Mouse (Mus musculus) embryo, embryonic 10.5 days (tissue): Measurements from ENCODE around the gene Gapt.
"Not testable (repeated sequence)": the region's sequence is repeated elsewhere in the genome, so short reads cannot be mapped to it uniquely, and the experiment has no call there.

Experiments
- DNase-seq: peaks from one replicate; pipeline ENCODE4 v3.0.0-alpha.2; 2015; ENCODE audit warnings: low spot score

The Gapt gene

DNA sequence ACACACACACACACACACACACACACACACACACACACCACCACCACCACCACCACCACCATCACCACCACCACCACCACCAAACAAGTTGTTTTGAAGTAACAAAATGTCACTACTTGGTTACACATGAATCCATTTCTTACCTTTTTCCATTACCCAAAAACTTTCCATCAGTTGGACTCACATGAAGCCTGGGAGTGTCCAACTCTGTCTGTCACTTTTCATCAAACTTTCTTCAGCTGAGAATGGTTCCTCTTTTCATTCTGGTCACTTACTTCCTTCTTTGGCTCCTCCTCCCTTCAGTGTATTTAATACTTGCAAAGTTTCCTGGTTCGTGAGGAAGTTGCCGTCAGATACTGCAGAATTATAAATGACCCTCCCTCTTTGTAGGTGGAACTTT is at the start of gene Gapt:
Gene Gapt, minus strand, starts transcription at position 259 of the 400 bp plus-strand sequence.
- no peak for DNase-seq

DNA sequence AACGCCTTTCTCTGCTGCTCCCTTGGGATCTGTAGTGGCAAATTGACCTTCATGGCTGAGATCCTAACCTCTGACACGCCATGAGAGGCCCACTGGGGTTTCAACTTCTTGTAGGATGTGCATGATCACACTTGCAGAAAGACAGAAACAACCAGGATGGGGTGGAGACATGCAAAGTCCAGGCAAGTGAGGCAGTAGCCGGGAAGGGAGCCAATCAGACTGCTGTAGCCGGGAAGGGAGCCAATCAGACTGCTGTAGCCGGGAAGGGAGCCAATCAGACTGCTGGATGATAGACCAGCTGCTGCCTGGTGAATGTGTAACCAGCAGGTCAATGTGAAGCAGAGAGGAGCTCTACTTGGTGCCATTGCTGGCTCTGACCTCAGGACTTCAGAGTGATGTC is 49.2 kb upstream of the Gapt start:
- DNase-seq = no peak

DNA sequence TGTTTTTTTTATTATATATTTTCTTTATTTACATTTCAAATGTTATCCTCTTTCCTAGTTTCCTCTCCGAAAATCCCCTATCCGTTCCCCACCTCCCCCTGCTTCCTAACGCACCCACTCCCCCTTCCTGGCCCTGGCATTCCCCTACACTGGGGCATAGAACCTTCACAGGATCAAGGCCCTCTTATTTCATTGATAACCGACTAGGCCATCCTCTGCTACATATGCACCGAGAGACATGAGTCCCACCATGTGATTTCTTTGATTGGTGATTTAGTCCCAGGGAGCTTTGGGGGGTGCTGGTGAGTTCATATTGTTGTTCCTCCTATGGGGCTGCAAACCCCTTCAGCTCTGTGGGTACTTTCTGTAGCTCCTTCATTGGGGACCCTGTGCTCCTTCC is 47.7 kb upstream of the Gapt start:
- not testable (repeated sequence) for DNase-seq

DNA sequence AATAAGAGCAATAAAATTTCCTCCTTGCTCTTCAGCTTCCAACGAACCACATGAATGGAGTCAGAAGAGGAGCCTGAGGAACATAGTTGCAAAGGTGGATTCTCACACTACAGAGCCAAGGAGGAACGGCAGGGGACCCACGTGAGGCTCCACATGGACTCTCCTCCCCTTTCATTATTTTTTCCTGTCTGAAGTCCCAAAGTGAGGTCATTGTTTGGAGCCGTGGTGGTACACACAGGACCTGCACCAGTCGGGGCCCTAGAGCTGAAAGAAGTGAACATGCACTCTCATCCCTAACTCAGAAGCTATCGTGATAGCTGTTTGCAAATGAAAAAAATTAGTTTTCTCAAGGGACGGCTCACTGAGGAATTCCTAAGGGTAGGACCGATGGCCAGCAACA is 47.1 kb upstream of the Gapt start:
- DNase-seq = no peak

DNA sequence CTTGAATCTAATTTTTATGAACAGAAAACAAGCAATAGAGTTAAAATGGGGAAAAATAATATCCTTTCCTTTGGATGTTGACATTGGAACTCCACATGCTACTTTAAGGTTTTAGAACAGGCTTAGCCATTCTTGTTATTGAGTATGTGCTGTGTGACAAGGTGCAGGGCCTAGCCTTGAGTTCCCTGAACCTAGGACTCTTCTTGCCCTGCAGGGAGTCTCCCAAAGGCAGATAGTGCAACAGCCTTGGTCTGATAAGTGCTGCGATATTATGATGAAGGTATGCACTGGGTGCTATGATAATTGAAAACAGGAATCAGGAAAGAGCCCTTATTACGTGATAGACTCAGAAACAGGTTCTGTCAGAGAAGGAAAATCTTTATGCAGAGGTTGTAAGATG is 44.9 kb upstream of the Gapt start:
- no peak for DNase-seq

DNA sequence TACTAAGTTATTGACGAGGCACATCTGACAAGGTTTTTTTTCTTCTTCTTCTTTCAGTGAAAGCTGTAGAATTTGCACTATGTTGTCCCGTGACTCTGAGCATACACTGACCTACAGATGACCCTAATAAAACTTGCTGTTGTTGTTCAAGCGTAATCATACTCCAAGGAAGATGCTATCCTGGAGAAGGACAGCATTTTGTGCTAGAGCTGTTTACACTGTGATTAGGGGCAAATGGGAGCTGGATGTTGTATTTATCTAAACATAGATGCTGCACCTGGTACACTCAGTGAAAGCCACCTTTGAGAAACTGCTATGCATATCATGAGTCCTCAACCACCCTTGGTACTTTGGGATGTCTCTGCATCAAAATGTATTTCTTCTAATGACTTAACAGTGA is 44.4 kb upstream of the Gapt start:
- DNase-seq = no peak

DNA sequence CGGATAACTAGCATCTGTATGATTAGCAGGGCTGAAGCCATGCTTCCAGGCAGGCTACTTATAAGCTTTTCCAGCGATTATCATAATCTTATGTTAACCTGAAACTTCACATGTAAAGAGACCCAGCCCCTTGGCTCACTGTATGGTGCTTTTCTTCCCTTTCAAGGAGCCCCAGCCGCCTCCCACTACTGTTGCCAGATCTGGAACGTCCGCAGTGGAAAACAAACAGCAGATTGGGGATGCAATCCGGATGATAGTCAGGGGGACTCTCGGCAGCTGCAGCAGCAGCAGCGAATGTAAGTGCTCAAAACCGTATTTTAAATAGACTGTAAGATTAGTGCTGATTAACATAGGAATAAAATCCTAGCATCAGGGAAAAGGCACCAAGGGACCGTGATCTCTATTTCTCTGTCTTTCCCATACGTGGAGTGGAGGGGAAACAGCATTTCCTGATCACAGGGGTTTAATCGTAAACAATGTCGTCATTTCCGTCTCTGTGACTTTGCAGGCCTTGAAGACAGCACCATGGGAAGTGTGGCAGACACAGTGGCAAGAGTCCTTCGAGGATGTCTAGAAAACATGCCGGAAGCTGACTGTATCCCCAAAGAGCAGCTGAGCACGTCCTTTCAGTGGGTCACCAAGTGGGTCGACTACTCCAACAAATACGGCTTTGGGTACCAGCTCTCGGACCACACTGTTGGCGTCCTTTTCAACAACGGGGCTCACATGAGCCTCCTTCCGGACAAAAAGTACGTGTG is 41.7 kb upstream of the Gapt start:
- DNase-seq = no peak

DNA sequence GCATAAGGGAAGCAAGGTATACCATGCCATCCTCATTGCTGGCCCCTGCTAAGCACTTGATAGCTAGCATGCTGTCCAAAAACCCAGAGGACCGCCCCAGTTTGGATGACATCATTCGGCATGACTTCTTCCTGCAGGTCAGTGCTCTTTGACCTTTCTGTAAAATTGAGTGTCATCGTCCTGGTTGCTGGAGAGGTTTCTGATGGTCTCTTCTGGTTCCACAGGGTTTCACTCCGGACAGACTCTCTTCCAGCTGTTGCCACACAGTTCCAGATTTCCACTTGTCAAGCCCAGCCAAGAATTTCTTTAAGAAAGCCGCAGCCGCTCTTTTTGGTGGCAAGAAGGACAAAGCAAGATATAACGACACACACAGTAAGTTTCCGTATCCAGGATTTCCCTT is 40.8 kb upstream of the Gapt start:
- DNase-seq = no peak

DNA sequence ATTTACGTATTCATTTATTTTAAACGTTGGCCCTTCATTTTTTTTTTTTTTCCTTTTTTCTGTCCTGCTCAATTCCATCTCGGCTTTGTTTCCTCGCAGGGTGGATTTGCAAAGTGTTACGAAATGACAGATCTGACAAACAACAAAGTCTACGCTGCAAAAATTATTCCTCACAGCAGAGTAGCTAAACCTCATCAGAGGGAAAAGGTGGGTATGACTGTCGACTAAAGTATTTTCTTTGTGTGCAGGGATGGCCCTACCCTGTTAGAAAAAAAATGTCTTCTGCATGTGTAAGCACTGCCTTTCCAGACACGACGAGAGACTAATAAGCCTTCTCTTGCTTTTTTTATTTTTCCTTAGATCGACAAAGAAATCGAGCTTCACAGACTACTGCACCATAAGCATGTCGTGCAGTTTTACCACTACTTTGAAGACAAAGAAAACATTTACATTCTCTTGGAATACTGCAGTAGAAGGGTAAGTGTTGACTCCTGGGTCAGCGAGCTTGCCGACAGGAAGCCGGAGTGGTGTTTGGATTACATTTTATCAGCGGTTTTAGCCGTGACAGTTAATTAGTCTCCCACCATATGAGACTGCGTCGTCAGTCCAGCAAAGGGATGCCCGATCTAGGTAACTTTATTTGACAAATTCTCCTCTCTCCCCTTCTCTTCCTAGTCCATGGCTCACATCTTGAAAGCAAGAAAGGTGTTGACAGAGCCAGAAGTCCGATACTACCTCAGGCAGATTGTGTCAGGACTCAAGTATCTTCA is 39.1 kb upstream of the Gapt start:
- DNase-seq = peak; percentile 53

DNA sequence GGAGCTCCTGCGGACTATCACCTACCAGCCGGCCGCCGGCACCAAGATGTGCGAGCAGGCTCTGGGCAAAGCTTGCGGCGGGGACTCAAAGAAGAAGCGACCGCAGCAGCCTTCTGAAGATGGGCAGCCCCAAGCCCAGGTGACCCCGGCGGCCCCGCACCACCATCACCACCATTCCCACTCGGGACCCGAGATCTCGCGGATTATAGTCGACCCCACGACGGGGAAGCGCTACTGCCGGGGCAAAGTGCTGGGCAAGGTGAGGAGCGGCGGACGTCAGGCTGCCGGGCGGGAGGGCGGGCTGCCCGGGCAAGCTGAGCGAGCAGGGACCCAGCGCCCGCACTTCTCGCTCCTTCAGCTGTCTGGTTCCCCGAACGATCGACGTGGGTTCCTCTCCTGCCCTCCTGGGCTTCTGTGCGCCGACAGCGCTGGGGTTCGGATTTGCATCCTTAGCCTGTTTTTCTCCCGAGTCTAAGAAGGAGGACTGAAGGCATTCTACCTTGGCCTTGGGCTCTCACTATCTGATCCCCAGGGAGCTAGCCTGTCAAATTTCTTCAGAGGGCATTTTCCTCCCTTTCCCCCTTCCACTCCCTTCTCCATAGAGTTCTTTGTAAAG is 38.3 kb upstream of the Gapt start:
- peak; percentile 59 for DNase-seq

DNA sequence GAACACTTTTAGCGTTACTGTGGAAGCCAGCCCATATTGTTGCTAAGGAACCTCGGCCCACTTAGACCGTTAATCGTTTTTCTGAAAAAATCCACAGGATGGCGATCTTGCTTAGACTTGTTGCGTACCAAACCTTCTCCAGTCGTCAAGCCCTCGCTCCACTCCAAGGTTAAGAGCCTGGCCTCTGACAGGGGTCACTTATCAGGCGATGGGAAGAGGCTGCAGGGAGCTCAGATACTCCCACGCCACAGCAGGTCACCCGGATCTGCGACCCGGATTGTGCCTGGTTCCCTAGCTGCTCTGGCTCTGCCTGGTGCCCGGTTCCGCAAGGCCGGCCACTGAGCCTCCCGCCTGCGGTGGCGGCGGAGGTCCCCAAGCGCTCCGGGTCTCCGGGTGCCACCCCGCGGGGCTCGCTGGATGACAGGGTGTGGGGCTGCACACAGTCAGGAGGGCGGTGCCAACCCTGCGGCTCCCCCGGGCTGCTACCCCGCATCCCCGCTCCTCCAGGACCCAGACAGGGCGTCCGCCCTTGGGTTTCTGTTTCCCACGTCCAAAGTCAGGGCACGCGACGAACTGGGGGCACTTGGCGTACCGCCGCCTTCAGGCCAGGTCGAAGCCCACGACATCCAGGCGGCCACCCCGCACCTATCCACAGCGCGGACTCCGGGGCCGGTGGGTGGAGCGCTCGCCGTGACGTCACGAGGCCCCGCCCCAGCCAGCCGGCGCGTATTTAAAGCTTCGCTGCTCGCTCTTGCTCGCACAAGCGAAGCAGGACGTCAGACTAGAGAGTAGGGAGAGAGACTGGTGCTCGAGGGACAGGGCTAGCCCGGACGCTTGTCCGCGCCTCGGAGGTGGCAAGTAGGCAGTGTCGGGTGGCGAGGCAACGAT is 37.5 kb upstream of the Gapt start, which contains the start of gene Plk2:
Gene Plk2, plus strand, starts transcription at position 756 of the 888 bp plus-strand sequence.
- peak; percentile 95 for DNase-seq

DNA sequence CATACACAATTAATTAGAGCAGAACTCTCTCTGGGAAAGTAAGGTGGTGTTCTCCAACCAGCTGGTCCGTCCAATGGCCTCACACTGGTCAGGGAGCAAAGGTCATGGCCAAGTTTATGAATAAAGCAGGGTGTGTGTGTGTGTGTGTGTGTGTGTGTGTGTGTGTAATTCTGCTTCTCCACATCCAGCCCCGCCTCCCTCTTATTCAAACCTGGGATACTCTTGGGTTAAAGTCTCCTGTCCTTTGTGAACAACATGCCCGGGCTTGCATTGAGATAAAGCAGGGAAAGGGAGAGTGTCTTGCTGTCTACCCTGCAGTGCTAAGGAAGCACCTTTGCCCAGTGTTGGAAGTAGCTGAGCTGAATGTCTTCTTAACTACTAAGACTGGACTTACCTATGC is 35.6 kb upstream of the Gapt start:
- DNase-seq = no peak

DNA sequence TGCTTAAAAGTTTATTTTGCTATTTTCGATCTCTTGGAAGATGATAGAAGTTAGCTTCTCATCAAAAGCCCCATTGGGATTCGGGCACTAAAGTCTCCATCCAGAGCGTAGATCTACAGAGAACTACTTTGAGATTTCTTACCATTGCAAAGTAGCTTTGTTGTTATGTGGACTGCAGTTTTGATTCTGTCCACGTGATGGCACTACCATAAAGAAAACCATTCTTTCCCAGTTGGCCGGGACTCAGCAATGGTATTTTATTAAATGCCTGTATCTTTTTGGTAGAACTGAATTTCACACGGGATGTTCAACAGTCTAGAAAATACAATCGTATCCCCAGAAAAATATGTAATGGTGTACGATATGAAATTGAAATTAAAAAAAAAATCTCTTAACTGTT is 35.2 kb upstream of the Gapt start:
- DNase-seq = peak; percentile 88

DNA sequence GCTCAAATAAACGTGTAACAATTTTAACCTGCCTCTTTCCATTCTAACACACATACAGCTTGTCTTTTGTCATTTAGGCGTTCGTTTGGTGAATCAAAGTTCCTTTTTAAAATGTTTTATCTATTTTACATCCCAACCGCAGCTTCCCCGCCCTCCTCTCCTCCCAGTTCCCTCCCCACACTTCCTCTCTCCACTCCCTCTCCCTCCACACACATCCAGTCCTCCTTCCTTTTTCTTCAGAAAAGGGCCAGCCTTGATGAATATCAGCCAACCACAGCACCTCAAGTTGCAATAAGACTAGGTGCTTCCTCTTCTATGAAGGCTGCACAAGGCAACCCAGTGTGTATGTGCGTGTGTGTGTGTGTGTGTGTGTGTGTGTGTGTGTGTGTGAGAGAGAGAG is 27.5 kb upstream of the Gapt start:
- DNase-seq = no peak

DNA sequence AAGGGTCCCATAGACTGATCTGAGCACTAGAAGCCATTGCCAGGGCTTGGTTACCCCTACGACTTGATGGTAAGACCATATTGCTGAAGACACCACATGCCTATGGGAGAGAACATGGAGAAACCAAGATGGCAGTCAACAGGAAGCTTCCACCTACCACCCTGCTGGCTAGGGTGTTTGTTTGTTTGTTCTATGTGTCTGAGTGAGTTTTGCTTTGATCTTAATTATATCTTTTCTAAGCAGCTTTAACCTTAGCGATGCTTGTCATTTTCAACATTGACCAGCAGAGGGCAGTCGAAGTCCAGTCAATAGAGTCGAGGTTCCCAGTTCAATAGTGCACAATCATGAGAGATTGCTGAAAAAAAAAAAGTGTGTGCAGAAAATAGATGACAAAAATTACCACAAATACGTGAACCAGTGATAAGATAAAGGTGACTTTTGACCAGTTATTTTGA is 25.5 kb upstream of the Gapt start:
- peak; percentile 88 for DNase-seq

DNA sequence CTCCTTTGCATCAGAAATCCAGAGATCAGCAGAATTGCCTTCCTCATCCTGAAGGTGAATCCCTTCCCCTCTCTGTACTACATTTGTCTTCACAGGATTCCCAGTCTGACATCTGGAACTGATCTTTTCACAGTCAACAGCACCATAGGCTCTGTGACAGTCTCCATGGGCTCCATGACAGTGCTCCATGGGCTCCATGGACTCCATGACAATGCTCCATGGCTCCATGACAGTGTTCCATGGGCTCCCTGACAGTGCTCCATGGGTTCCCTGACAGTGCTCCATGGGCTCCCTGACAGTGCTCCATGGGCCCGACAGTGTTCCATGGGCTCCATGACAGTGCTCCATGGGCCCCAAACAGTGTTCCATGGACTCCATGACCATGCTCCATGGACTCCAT is 12.7 kb upstream of the Gapt start:
- no peak for DNase-seq

DNA sequence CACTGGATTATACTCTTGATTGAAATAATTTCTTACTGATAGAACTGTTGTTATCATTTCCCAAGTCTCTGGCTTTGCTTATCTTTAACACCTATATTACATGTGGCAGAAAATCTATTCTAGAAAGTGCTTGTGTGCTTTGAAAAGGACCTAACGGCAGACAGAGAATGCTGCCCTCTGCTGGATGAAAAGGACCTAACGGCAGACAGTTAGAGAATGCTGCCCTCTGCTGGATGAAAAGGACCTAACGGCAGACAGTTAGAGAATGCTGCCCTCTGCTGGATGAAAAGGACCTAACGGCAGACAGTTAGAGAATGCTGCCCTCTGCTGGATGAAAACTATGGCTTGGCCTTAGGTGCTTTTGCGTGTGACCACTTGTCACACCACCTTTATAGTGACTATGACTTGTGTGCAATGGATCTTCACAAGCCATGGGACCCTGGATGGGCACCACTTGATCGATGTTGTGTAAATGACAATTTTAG is 11.6 kb upstream of the Gapt start:
- DNase-seq = peak; percentile 40

DNA sequence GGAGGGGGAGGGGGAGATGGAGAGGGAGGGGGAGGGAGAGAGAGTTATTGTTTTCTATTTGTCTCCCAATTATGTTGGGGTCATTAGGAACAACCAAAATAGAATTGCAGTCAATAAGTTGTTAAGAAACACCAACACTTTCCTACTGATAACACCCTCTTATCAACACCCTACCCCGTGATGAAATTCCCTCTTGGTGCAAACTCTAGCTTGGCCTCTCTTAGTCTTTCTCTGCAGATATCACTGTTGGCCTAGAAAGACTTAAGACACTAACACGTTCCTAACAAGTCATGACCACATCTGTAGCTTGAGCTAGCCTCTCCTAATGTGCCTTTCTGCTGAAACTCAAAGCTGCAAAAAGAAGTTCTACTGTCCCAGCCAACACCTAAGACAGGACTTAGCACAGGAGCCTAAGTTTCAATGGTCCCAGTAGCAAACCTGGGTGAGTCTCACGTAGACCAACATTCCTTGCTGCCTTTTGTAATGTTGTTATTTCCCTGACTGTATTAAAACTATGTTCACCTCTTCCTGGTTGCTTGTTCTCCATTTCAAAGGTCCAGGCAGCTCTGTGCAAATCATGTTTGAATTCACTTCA is 11.1 kb upstream of the Gapt start:
- DNase-seq = no peak

DNA sequence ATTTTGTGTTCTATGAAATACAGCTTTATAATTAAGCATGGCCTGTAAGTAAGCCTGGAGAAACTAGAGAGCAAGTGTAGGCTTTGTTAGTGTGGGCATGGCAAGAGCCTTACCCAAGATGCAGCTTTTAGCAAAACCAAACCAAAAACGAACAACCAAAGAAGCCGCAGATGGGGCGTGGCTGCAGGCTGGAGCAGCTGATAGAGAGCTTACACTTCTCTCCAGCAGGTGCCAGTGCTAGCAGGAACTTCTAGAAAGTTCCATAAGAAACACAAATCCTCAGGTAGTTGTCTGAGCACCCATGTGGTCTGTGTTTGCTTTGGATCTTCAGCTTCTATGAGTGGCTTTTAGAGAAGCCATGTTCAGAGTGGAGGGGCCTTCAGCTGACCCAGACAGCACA is 9.5 kb upstream of the Gapt start:
- DNase-seq = no peak

DNA sequence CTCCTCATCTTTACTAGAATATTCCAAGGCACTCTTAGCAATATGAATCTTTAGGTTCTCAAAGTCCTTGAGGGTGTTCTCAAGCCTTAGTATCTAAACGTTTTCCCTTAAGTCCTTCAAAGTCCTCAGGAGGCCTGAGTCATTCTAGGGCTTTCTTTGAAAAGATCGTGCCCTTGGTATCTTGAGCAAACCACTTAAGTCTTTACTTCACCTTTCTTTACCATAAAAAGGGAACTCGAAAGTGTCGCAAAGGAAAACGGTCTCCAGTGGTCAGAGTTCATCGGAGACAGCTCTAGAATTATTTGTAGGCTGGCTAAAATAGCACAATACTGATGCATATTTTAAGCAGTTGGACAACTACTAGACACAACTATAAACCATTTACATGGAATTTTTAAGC is 6.7 kb upstream of the Gapt start:
- DNase-seq = no peak

DNA sequence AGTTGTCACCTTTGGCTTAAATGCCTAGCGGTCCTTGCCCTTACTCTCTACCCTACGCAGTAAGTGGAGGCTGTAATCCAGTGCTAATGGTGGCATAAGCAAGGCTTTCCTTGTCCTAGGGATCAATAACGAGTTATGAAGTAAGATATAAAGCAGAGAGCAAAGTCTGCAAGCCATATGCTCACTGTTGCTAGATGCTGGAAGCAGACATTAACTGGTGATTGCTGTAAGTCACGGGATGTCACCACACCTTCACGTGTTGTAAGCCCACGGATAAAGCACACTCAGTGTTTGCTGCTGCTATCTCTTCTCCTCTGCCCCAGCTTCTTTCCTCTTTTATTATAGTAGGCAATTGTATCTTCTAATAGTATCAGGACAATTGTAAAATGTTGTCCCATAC is 5.9 kb downstream of the Gapt start:
- DNase-seq = no peak
